Mouse (Mus musculus) bone marrow, adult 2 months (tissue): ENCODE measurements around the gene Ugt1a6b.
"Not testable (repeated sequence)": the region's sequence is repeated elsewhere in the genome, so short reads cannot be mapped to it uniquely, and the experiment has no call there.

Experiments used
- CTCF ChIP-seq: fragments of 200-500 bp; IDR thresholded peaks from 2 replicates; pipeline ENCODE4 v1.5.1; 2011; ENCODE audit warnings: low read length, control low read depth; ENCODE audit not compliant: control insufficient read depth, insufficient read depth
- POLR2A ChIP-seq: fragments of 200-500 bp; IDR thresholded peaks from 2 replicates; pipeline ENCODE4 v1.6.1; 2011; ENCODE audit warnings: low read depth, mild to moderate bottlenecking, control low read depth, low read length, borderline replicate concordance; ENCODE audit not compliant: control insufficient read depth

GRCm38 (mm10) chr1:88109604-88110003 lies 6.6 kb downstream of the Ugt1a6b start:
- TF ChIP-seq CTCF, POLR2A: not testable (repeated sequence)
